Mouse (Mus musculus): ENCODE results near the gene Zbtb9. TPM values are rescaled to one million over a fixed set of nuclear protein-coding genes. Genes with fewer than 3 reads are reported as not detected.

Gene Zbtb9
- polyA plus RNA-seq, 1 experiment from 2014 or later, result 12.8 TPM

Small RNA genes lying within 50 kb of the gene (microRNA-seq; reads per million reads assigned to microRNA genes)
- not detected for gene Mir3083
- 0.84 reads per million for gene Mir6968

Other genes with a start within 250 kb of the Zbtb9 start
- gene Bnip1, start 192.1 kb upstream of the Zbtb9 start, polyA plus RNA-seq (2014; fragmentation: Nextera tagmentation; extraction: Ambion mirVana), result 50.4 and 55.3 TPM in 2 replicates
- not detected in 2 replicates for gene Nkx2-5, start 128.2 kb upstream of the Zbtb9 start, polyA plus RNA-seq (2014; fragmentation: Nextera tagmentation; extraction: Ambion mirVana)
- gene Kifc5b, start 56.1 kb upstream of the Zbtb9 start, polyA plus RNA-seq (2014; fragmentation: Nextera tagmentation; extraction: Ambion mirVana), result 6.9 and 11.2 TPM in 2 replicates
- gene Phf1, start 40.1 kb upstream of the Zbtb9 start, polyA plus RNA-seq (2014; fragmentation: Nextera tagmentation; extraction: Ambion mirVana), result 6.0 TPM in 2 replicates
- 164 and 182 TPM in 2 replicates for gene Cuta, start 33.6 kb upstream of the Zbtb9 start, polyA plus RNA-seq (2014; fragmentation: Nextera tagmentation; extraction: Ambion mirVana)
- gene Syngap1, start 31.9 kb upstream of the Zbtb9 start, polyA plus RNA-seq (2014; fragmentation: Nextera tagmentation; extraction: Ambion mirVana), result 2.6 and 3.5 TPM in 2 replicates
- gene Bak1, start 55.8 kb downstream of the Zbtb9 start, polyA plus RNA-seq (2014; fragmentation: Nextera tagmentation; extraction: Ambion mirVana), result 11.1 and 16.0 TPM in 2 replicates
- gene Itpr3, start 84.1 kb downstream of the Zbtb9 start, polyA plus RNA-seq (2014; fragmentation: Nextera tagmentation; extraction: Ambion mirVana), result 5.3 and 9.9 TPM in 2 replicates
- gene Uqcc2, start 160.7 kb downstream of the Zbtb9 start, polyA plus RNA-seq (2014; fragmentation: Nextera tagmentation; extraction: Ambion mirVana), result 293 and 406 TPM in 2 replicates
- 0.12 TPM in 1 of 2 replicates, not detected in the other for gene Ip6k3, start 194.6 kb downstream of the Zbtb9 start, polyA plus RNA-seq (2014; fragmentation: Nextera tagmentation; extraction: Ambion mirVana)
- gene Lemd2, start 231.3 kb downstream of the Zbtb9 start, polyA plus RNA-seq (2014; fragmentation: Nextera tagmentation; extraction: Ambion mirVana), result 14.5 and 15.6 TPM in 2 replicates